Mouse (Mus musculus): ENCODE measurements around the gene Kif6. TPM values are rescaled to one million over a fixed set of nuclear protein-coding genes. Genes with fewer than 3 reads are reported as not detected.
A peak's percentile ranks its signal among the peaks of the same experiment; 100 is the strongest.

Kif6 gene
- polyA plus RNA-seq, 1 experiment from 2014 or later, result 3.3 TPM

DNA sequence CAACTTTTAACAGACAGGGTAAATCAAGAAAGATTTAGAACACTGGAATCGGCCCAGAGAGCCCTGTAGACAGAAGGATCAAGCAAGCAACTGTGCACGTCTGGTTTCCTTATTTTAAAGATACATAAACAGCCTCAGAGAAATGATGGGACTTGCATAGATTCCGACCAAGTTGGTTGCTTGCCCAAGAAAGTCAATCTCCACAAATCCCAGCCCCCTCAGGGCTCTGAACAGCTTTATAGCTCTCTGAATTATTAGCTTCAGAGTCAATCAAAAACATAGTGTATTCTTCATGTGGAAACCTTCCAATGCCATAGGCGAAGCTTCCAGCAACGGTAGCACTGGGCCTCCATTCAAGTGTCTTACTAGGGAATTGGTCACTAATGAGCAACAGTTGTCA lies 127.0 kb downstream of the Kif6 start:
- Histone ChIP-seq H3K4me2 (no peak overlapping the region), H3K9me3 (no peaks in the 10 kb centered on the region), H3K36me3 (no peaks in the 10 kb centered on the region), H3K27ac (replicated peaks) (no peak overlapping the region), H3K27me3 (no peaks in the 10 kb centered on the region), H3K4me3 (no peak overlapping the region), H3K4me1 (replicated peaks) (no peaks in the 10 kb centered on the region), H3K9ac (no peak overlapping the region)
- no peak for ATAC-seq (ENCODE audit: low read depth)
- WGBS, result 80% methylated on average over 5 of the region's 5 CpGs

DNA sequence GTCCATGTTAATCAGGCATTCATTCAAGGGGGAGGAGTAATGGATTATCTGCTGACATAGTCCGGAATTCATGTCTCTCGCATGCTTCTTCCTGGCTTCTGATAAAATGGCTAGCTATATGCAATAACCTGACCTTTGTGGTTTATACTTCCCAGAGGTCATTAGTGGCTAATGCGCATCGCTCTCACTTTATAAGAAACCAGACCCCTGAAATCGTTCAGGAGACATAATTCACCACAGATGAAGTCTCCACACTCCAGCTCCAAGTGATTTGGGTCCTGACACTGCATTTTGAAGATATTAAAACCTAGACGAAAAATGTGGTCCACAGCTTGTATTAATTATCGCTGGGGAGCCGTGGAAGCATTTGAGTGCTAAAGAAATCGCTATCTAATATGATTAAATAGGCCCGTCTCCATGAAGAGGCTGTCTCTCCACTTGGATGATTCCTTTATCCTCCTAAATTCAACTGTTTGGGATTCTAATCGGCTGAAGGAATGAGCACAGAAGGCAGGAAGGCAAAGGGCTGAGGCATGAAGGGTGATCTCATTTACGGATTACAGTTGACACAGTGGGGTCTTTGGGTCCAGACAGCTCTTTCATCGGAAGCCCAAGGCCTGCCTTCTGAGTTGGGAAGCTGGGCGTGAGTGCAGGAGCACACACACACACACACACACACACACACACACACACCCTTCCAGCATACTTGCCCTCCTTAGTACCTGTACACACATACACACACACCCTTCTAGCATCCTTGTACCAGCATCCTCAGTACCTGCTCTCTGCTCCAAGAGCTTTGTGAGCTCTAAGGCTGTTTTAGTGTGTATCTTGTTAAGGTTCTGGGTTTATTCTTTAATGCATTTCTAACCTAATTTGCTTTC lies 128.9 kb downstream of the Kif6 start:
- no peak overlapping the region for H3K9ac ChIP-seq

DNA sequence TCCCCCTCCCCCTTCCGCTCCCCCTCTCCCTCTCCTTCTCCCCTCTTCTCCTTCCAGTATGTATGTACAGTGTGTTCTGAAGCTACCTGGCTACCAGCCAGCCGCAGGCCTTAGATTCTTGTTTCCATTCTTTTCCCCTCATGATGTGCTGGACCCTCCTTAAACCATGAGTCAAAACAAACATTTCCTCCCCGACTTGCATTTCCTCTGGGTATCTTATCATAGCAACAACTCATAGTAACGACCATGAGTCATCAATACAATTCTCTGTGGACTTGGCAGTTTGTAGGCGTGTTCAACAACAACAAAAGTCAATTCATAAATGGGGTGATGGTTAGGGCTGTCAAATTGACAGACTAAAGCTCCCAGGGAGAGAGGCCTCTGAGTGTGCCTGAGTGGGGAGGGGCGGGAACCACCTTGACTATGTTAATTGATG lies 136.0 kb downstream of the Kif6 start:
- Histone ChIP-seq H3K4me2 (no peak overlapping the region), H3K4me3 (no peak overlapping the region), H3K4me1 (replicated peaks) (no peaks in the 10 kb centered on the region), H3K9me3 (no peaks in the 10 kb centered on the region), H3K27ac (replicated peaks) (no peak overlapping the region), H3K27me3 (no peaks in the 10 kb centered on the region), H3K36me3 (no peaks in the 10 kb centered on the region), H3K9ac (no peak overlapping the region)
- WGBS, result 70% methylated on average over 5 of the region's 6 CpGs
- no peak for ATAC-seq (ENCODE audit: low read depth)

More for the DNA sequence above, 128.9 kb downstream of the Kif6 start:
- Histone ChIP-seq H3K36me3 (no peaks in the 10 kb centered on the region), H3K9me3 (no peaks in the 10 kb centered on the region), H3K27ac (replicated peaks) (peak overlapping the region; percentile 59), H3K4me1 (replicated peaks) (no peaks in the 10 kb centered on the region), H3K4me3 (no peak overlapping the region), H3K4me2 (no peak overlapping the region), H3K27me3 (no peaks in the 10 kb centered on the region)
- ATAC-seq (ENCODE audit: low read depth), result peak; percentile 43; the same call in 1 of the 2 replicates
- 59% methylated on average over 14 of the region's 14 CpGs for WGBS

DNA sequence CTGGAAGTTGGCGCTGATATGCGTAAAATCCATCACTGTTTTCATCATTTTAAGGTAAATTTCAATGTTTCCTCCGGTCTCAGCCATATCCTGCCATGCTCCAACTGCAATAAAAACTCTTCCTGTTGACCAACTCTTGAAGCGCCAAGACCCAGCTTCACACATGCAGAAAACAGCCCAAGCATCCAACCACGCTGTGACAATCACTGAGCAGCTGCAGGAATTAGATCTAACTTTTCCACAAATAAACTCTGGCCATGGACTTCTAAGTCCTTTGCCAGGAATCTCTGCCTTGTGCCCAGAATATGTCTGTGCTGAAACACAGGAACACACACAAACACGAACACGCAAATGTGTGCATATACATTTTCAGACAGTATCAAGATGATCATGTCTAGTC lies 138.9 kb downstream of the Kif6 start:
- Histone ChIP-seq H3K9ac (no peak overlapping the region), H3K27ac (replicated peaks) (no peak overlapping the region), H3K4me2 (no peak overlapping the region), H3K27me3 (no peaks in the 10 kb centered on the region), H3K4me3 (no peak overlapping the region), H3K9me3 (no peaks in the 10 kb centered on the region), H3K36me3 (no peaks in the 10 kb centered on the region), H3K4me1 (replicated peaks) (no peaks in the 10 kb centered on the region)
- ATAC-seq (ENCODE audit: low read depth), result no peak
- WGBS, result 94% methylated on average over 7 of the region's 7 CpGs

DNA sequence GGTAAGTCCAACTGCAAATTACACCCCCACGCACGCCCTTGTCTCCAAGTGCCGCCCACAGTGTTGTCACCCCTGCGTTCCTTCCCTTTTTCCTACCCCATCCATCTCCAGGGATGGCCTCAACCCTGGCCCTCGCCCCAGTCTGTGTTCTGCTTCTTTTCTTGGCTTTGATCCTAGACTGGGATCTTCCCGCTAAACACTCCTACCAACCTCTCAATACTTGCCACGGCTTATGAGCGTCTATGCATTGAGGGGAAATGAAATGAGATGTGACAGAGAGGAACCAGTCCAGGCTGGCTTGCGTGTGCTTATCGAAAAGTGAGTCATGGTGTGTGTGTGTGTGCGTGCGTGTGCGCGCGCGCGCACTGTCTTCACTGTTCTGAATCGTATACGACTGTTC lies 141.9 kb downstream of the Kif6 start:
- H3K9ac ChIP-seq, result no peak overlapping the region
- no peak for ATAC-seq (ENCODE audit: low read depth)

DNA sequence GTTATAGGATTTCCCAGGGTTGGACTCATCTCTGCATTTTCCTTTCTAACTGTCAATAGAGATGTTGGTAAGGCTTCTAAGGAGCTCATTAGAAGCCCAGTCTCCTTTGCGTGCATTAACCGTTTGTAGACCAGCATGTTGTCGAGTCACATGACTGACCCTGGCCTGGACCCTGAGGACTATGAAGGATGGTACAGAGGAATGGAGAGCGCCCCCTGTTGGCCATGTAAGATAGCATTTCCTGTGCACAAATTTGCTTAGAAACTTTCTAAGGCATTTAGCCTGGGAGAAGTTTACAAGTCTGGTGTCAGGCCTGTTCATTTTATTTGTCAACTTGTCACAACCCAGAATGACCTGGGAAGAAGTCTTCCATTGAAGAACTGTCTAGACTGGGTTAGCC lies 144.1 kb downstream of the Kif6 start:
- Histone ChIP-seq H3K36me3 (no peaks in the 10 kb centered on the region), H3K27me3 (no peaks in the 10 kb centered on the region; the same call in 1 of the 2 replicates), H3K4me1 (replicated peaks) (no peaks in the 10 kb centered on the region), H3K4me3 (no peak overlapping the region), H3K27ac (replicated peaks) (no peak overlapping the region), H3K4me2 (no peak overlapping the region), H3K9me3 (no peaks in the 10 kb centered on the region), H3K9ac (no peak overlapping the region)
- WGBS, result 78% methylated on average over 4 of the region's 4 CpGs
- ATAC-seq (ENCODE audit: low read depth), result no peak

More for the DNA sequence above, 141.9 kb downstream of the Kif6 start:
- H3K4me2 ChIP-seq, result no peak overlapping the region
- no peak overlapping the region for H3K4me3 ChIP-seq
- no peaks in the 10 kb centered on the region for H3K9me3 ChIP-seq
- H3K4me1 ChIP-seq (replicated peaks), result no peaks in the 10 kb centered on the region
- H3K27me3 ChIP-seq, result no peaks in the 10 kb centered on the region
- WGBS, result 88% methylated on average over 19 of the region's 19 CpGs
- H3K36me3 ChIP-seq, result no peaks in the 10 kb centered on the region
- H3K27ac ChIP-seq (replicated peaks), result no peak overlapping the region

DNA sequence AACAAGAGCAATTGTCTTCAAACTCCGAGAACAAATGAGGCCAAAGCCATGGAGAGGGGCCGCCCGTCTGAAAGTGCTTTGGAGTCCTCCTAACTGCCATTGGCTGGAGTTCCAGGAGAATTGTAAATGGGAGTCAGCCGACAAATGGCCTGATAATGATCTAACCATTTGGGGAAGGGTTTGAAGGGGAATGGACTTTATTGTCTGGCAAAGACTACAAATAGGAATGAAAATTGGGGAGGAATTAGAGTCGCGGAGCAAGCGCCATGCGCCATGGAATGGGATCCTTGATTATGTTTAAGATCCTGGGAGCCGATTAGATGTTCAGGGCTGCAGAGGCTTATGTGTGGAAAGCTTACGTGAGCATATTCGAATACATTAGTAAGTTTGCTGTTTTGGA lies 146.3 kb downstream of the Kif6 start:
- Histone ChIP-seq H3K9ac (no peak overlapping the region), H3K9me3 (no peaks in the 10 kb centered on the region), H3K36me3 (no peaks in the 10 kb centered on the region), H3K4me3 (no peak overlapping the region), H3K4me1 (replicated peaks) (no peaks in the 10 kb centered on the region), H3K27ac (replicated peaks) (no peak overlapping the region), H3K27me3 (peaks cover 21% of the 10 kb centered on the region), H3K4me2 (no peak overlapping the region)
- no peak for ATAC-seq (ENCODE audit: low read depth)
- WGBS, result 71% methylated on average over 11 of the region's 11 CpGs

DNA sequence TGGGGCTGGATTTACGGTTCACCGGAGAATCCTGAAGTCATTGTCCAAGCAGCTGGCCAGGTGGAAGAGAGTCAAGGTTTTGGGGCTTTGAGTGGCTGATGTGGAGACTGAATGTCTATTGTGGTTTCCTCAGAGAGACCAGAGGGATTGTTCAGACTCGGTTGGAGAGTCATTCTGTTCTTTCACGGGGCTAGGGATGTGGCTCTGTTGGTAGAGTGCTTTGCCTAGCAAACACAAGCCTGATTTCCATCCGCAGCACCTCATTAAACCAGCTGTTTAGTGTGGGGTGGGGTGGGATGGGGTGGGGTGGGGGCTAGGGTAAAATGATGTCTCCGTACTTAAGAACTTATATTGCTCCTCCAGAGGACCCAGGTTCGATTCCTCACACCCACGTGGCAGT lies 146.9 kb downstream of the Kif6 start:
- WGBS, result 81% methylated on average over 8 of the region's 8 CpGs
- no peak overlapping the region for H3K9ac ChIP-seq

DNA sequence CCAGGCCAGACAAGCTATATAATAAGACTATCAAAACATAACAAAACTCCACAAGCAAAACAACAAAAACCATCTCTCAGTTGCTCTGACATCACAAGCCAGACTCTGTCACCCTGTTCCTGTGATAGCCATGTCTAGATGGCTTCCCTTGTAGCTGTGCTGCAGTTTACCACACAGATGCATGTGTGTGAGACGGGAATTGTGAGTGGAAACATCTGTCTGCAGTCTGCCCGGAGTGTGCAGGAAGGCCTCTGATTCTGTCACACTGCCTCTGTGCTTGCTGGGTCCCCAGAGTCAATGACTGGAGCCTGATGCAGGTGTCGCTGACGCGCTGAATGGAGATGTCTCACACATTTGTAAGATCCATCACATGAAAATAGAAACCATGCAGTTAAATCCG lies 150.0 kb downstream of the Kif6 start:
- Histone ChIP-seq H3K4me1 (replicated peaks) (peaks cover 15% of the 10 kb centered on the region), H3K27ac (replicated peaks) (no peak overlapping the region), H3K4me2 (no peak overlapping the region), H3K36me3 (no peaks in the 10 kb centered on the region), H3K9me3 (no peaks in the 10 kb centered on the region), H3K9ac (no peak overlapping the region), H3K27me3 (peaks cover 40% of the 10 kb centered on the region), H3K4me3 (no peak overlapping the region)
- 74% methylated on average over 6 of the region's 6 CpGs for WGBS
- no peak for ATAC-seq (ENCODE audit: low read depth)

More for the DNA sequence above, 146.9 kb downstream of the Kif6 start:
- Histone ChIP-seq H3K4me3 (no peak overlapping the region), H3K4me1 (replicated peaks) (peaks cover 1% of the 10 kb centered on the region; the same call in 1 of the 2 replicates), H3K36me3 (no peaks in the 10 kb centered on the region), H3K27me3 (peaks cover 26% of the 10 kb centered on the region), H3K27ac (replicated peaks) (no peak overlapping the region), H3K4me2 (no peak overlapping the region), H3K9me3 (no peaks in the 10 kb centered on the region)
- no peak for ATAC-seq (ENCODE audit: low read depth)

DNA sequence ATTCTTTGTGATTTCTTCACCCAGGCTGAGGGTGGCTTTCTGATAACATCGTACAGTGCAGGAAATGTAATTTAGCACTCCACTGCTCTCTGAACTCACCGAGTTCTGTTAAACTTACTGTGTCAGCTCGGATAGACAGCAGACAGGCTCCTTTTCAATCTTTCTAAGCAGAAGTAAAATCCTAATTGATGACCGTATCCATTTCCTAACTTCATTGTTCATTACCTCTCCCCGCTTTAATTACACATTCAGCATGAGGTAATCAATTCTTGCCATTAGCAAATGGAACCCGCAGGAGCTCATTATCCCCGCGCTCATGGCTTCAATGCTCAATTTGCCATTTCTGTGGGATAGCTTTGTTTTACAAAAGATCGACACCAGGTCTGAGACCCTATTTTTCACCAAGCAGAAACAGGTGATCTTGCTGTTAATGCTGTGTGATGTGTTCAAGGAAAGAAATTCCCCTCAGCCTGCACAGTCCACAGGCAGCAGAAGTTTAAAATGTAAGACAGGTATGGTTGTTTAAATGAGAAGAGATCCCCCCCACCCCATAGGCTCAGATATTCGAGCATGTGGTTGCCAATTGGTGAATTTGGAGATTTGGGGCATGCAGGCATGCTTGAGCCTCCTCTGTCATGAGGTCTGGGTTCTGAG lies 152.9 kb downstream of the Kif6 start:
- no peak overlapping the region for H3K9ac ChIP-seq
- ATAC-seq (ENCODE audit: low read depth), result peak; percentile 65
- H3K4me3 ChIP-seq, result no peak overlapping the region
- H3K27me3 ChIP-seq, result peaks cover 68% of the 10 kb centered on the region
- no peaks in the 10 kb centered on the region for H3K36me3 ChIP-seq
- WGBS, result 16% methylated on average over 10 of the region's 10 CpGs
- H3K4me2 ChIP-seq, result peak overlapping the region; percentile 35
- no peaks in the 10 kb centered on the region for H3K9me3 ChIP-seq
- peaks cover 15% of the 10 kb centered on the region for H3K4me1 ChIP-seq (replicated peaks)
- peak overlapping the region; percentile 52 for H3K27ac ChIP-seq (replicated peaks)

DNA sequence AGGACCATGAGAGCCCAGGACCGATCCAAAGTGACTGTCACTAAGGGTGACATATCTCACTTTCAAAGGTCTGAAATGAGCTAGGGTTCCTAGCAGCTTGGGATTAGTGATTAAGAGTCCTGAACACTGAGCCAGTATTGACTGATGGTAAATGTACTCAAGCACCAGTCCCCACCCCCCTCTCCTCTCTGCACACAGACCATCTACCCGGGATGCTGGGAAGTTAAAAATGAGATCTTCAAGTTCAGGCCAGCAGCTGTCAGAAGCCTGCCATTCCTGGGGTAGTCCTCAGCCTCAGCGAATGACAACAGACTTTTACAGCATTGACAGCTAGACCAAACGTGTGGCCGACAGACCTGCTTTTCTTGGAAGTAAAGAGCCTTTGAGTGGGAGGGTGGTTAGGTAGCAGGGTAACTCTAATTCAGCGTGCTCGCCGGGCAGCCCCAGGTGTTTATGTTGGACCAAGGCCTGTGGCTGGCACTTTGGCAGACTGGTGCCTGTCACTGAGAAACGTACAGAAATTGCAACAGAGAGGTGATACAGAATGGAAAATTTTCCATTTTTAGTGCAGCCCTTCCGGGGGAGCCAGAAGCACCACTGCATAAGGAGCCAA lies 156.9 kb downstream of the Kif6 start:
- Histone ChIP-seq H3K27ac (replicated peaks) (no peak overlapping the region), H3K4me3 (no peak overlapping the region), H3K9ac (no peak overlapping the region), H3K9me3 (no peaks in the 10 kb centered on the region), H3K4me1 (replicated peaks) (peaks cover 14% of the 10 kb centered on the region), H3K27me3 (peaks cover 66% of the 10 kb centered on the region), H3K4me2 (no peak overlapping the region), H3K36me3 (no peaks in the 10 kb centered on the region)
- ATAC-seq (ENCODE audit: low read depth), result no peak
- 81% methylated on average over 10 of the region's 10 CpGs for WGBS

DNA sequence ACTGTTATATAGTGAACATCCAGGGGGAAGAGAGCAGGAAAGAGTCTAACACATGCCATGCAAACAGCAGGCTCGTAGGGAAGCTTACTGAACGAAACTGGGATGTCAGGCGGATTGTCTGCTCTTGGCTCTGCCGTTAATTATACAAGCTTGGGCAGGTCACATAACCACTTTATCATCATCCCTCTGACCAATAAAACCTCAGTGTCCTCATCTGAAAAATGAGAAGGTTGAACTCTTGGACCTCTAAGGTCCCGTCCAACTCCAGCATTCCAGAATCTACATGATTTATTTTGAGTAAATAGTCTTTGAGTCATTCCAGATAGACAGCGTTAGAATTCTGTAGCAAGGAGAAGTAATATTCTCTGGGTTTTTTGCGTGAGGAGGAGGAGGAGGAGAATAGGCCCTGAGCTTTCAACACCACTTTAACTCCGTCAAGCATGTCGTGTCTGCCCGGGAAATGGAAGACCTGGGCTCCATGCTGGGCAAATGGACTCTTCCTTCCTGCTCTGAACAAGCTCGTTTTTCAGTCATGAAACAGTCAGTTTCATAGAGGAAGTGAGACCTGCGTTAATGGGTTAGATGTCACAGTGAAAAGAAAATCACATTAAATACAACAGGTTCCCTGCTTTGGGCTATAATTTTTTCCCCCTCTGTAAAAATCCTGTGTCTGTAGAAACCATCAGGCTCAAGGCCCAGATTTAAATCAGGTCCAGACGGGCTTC lies 162.3 kb downstream of the Kif6 start:
- Histone ChIP-seq H3K4me2 (no peak overlapping the region), H3K27ac (replicated peaks) (no peak overlapping the region), H3K4me3 (no peak overlapping the region), H3K9ac (no peak overlapping the region), H3K4me1 (replicated peaks) (no peaks in the 10 kb centered on the region), H3K27me3 (peaks cover 29% of the 10 kb centered on the region), H3K36me3 (no peaks in the 10 kb centered on the region), H3K9me3 (no peaks in the 10 kb centered on the region)
- WGBS, result 78% methylated on average over 13 of the region's 13 CpGs
- no peak for ATAC-seq (ENCODE audit: low read depth)
